Mouse (Mus musculus) MN1 (cell line): ENCODE measurements around the gene Gm9945.
A peak's percentile ranks its signal among the peaks of the same experiment; 100 is the strongest.

ENCODE experiments used
- DNase-seq: peaks from one replicate; pipeline ENCODE4 v3.0.0-alpha.2; 2016; ENCODE audit warnings: low spot score

Gene Gm9945

GRCm38 (mm10) chr11:53522930-53523329, 43.0 kb downstream of the Gm9945 start:
- no peak for DNase-seq

DNA sequence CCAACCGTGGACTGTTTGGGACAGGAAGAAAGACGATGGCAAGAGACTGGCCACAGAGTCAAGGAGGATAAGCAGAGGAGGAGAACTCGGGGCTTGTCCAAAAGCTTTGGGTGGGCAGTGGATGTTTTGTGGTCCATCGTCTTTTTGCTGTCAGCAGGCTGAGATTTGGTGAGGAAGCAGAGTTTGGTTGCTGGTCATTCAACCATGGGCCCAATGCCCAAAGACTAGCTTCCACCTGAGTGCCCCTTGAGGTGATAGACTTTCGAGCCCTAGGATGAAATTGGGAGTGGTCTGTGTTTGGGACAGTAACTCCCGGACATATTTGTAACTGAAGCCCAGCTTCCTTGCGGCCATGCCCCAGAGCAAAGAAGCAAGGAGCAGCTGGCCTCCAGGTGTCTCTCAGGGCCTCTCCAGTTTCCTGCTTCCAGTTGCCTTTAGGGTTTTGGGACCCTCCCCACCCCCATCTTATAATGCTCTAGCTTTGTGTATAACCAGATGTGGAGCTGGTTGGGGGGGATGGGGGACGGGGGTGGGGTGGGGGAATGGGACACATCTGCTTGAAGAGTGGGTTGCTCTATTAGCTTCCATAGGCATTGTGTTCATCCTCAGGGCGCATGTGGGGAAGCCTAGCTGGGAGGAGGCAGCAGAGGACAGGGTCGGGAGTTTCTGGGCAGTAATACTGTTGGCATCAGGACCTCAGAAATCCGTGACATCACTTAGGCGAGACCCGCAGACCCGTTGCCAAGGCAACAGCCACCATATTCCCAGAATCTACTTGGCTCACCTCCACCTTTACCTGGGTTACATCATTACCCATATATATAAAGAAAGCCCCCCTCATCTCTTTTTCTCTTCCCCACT, 43.8 kb downstream of the Gm9945 start:
- DNase-seq, result no peak

DNA sequence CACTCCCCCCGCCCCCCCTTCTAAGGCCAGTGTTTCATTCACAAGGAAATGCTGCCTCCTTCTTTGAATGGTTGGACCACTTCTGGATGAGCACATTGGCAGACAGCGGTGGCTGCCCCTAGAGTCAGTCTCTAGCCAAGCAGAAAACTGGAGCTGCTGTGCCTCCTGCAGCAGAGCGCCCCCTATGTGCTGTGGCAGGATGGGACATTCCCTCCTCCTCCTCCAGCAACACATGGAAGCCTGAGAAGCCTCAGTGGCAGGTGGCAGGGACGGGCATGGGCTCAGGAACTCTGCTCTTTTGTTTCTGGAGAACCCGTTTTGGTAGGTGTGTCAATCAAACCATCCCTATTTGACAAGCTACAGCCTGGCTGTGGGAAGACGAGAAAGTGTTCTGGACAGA, 44.9 kb downstream of the Gm9945 start:
- no peak for DNase-seq

DNA sequence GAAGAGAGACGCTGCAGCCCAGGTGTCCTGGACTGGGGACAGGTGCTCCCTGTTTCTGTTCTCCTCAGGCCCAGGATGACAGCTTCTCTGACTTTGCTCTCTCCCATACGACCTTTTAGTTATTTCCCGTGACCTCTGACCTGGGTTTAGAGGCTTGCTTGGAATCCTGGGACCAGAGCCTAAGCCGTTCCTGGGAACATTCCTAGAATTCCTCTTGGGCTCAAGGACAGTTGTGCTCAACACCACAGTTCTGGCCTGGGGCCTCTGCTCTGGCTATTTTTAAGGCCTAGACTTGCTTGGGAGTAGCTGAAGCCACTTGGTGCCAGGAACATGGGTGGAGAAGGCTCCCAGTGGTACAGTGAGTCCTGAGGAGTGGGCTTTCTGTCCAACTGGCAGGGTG, 45.5 kb downstream of the Gm9945 start:
- DNase-seq, result no peak

DNA sequence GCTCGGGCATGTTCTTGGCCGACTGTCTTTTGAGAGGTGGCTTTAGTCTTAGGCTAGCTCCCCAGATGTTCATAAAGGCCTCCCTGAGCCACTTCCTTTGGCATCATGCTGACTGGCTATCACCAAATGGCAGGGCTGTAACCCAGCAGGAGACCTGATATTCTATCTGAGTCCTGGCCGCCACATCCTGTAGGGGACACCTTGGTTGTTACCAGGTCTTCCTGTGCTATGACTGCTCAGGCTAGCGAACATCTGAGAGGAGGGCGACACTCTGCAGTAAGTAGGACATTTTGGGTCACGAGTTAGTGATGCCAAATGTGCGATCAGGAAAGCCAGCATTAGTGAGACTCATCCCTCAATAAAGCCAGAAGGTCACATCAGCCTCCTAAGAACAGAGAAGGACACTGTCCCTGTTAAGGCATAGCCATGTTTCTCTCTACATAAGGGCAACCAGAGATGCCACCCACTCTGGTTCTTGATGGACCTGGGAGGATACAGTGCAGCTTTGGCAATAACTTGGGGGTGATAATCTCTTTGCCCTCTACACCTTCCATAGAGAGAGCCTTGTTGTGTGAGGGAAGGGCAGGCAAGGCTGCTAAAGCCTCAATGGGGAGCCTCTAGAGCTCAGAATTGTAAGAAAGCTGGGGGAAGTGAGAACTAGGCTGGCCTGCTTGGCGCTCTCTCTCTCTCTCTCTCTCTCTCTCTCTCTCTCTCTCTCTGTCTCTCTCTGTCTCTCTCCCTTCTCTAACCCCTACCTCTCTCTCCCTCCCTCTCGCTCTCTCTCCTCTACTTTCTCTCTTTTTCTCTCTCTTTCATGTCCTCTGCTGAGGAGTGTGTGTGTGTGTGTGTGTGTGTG, 48.7 kb downstream of the Gm9945 start:
- no peak for DNase-seq

DNA sequence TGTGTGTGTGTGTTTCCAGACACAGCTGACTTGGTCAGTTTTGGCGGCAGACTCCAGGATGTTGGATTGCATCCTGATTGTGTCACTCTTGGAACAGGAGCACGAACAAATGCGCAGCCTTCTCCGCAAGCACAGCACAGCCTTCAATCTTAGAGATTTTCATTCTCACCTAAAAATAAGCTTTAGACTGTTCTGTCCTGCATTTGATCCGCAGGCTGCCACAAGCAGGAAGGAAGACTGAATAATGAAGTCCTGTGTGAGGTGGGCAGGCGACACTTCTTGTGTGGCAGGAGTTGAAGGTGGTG, 49.2 kb downstream of the Gm9945 start:
- peak; percentile 46 for DNase-seq

- DNase-seq, result no peak
These were observed 50.0 kb downstream of the Gm9945 start for GRCm38 (mm10) chr11:53530001-53530400.
